Mouse (Mus musculus) MEL-GATA-1-ER (cell line): ENCODE results near the gene Spaca6.

Source experiments
- DNase-seq: peaks from one replicate; pipeline ENCODE4 v3.0.0-alpha.2; 2012; ENCODE audit warnings: low read depth; ENCODE audit errors: extremely low read depth

The Spaca6 gene

GRCm38 (mm10) chr17:17826751-17827657, at the start of gene Spaca6:
Gene Spaca6, plus strand, starts transcription at chr17:17827158.
- no peak for DNase-seq

- no peak for DNase-seq
Observed at GRCm38 (mm10) chr17:17790866-17791630, 35.9 kb upstream of the Spaca6 start.

- no peak for DNase-seq
Observed at GRCm38 (mm10) chr17:17792578-17792977, 34.4 kb upstream of the Spaca6 start.

GRCm38 (mm10) chr17:17795527-17795926, 31.4 kb upstream of the Spaca6 start:
- no peak for DNase-seq

GRCm38 (mm10) chr17:17823612-17824336, 3.2 kb upstream of the Spaca6 start:
- no peak for DNase-seq

GRCm38 (mm10) chr17:17825921-17826591, 902 bp upstream of the Spaca6 start:
- DNase-seq = no peak

GRCm38 (mm10) chr17:17827658-17828190, 766 bp downstream of the Spaca6 start:
- no peak for DNase-seq

- DNase-seq = no peak
Observed at GRCm38 (mm10) chr17:17828191-17828981, 1.4 kb downstream of the Spaca6 start.

- DNase-seq = no peak
Observed at GRCm38 (mm10) chr17:17829052-17829785, 2.3 kb downstream of the Spaca6 start.

- DNase-seq = no peak
Observed at GRCm38 (mm10) chr17:17829816-17830535, 3.0 kb downstream of the Spaca6 start.

GRCm38 (mm10) chr17:17830731-17831130, 3.8 kb downstream of the Spaca6 start:
- no peak for DNase-seq

GRCm38 (mm10) chr17:17834896-17835295, 7.9 kb downstream of the Spaca6 start:
- no peak for DNase-seq

- DNase-seq = no peak
Observed at GRCm38 (mm10) chr17:17836101-17836500, 9.1 kb downstream of the Spaca6 start.

- DNase-seq = no peak
Observed at GRCm38 (mm10) chr17:17837426-17837825, 10.5 kb downstream of the Spaca6 start.

GRCm38 (mm10) chr17:17837919-17838701, 11.2 kb downstream of the Spaca6 start:
- DNase-seq = peak; percentile 87

- DNase-seq = no peak
Observed at GRCm38 (mm10) chr17:17839276-17839675, 12.3 kb downstream of the Spaca6 start.

GRCm38 (mm10) chr17:17840796-17841195, 13.8 kb downstream of the Spaca6 start:
- DNase-seq = no peak
